Mouse (Mus musculus): ENCODE measurements around the gene G6pdx. TPM values are rescaled to one million over a fixed set of nuclear protein-coding genes. Genes with fewer than 3 reads are reported as not detected.

The G6pdx gene
- polyA plus RNA-seq, 1 experiment from 2014 or later: 54.2 TPM

DNA sequence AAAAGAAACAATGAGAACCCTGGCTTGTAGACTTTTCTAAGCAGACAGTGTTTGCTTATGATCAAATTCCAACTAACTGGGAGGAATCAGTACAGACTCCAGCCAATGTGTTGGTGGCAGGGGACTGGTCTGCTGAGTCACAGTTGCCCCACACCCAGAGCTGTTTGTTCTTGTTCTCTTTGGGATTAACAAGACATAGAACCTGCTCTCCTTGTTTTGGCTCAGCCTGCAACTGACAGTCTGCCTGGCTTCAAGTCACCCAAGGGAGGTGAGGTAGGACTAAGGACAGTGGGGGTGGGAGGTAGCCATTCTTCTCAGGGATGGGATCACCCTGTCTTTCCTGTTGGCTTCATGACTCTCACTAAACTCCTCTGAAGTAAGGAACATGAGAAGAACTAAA, 4.6 kb downstream of the G6pdx start:
- H3K9ac ChIP-seq (replicated peaks; ENCODE audit: low read length): no peak overlapping the region
- H3K27me3 ChIP-seq (ENCODE audit: control insufficient read depth, insufficient read depth, low read length): no peaks in the 10 kb centered on the region
- ATAC-seq (replicated peaks; ENCODE audit: insufficient number of reproducible peaks, low FRiP score, low TSS enrichment, low read depth): no peak
- H3K9me3 ChIP-seq (replicated peaks; ENCODE audit: control insufficient read depth, low read length): no peaks in the 10 kb centered on the region
- H3K36me3 ChIP-seq (replicated peaks; ENCODE audit: control insufficient read depth, insufficient read depth, low read depth, low read length): no peaks in the 10 kb centered on the region
- H3K4me3 ChIP-seq (ENCODE audit: low read depth, low read length): no peak overlapping the region
- H3K27ac ChIP-seq (replicated peaks; ENCODE audit: low read depth, low read length): no peak overlapping the region
- no peak for DNase-seq (ENCODE audit: low spot score)
- no peaks in the 10 kb centered on the region for H3K4me1 ChIP-seq (ENCODE audit: control insufficient read depth, insufficient read depth, low read length)
- no peak overlapping the region for H3K4me2 ChIP-seq (ENCODE audit: low read depth, low read length)

- no peak overlapping the region for H3K4me2 ChIP-seq (ENCODE audit: low read depth, low read length)
- peak; percentile 39; the same call in 1 of the 2 replicates for ATAC-seq (replicated peaks; ENCODE audit: insufficient number of reproducible peaks, low FRiP score, low TSS enrichment, low read depth)
- no peaks in the 10 kb centered on the region for H3K27me3 ChIP-seq (ENCODE audit: control insufficient read depth, insufficient read depth, low read length)
- H3K27ac ChIP-seq (replicated peaks; ENCODE audit: low read depth, low read length): no peak overlapping the region
- no peaks in the 10 kb centered on the region for H3K4me1 ChIP-seq (ENCODE audit: control insufficient read depth, insufficient read depth, low read length)
- H3K36me3 ChIP-seq (replicated peaks; ENCODE audit: control insufficient read depth, insufficient read depth, low read depth, low read length): no peaks in the 10 kb centered on the region
- DNase-seq (ENCODE audit: low spot score): peak; percentile 79
- no peak overlapping the region for H3K4me3 ChIP-seq (ENCODE audit: low read depth, low read length)
- H3K9ac ChIP-seq (replicated peaks; ENCODE audit: low read length): no peak overlapping the region
- no peaks in the 10 kb centered on the region for H3K9me3 ChIP-seq (replicated peaks; ENCODE audit: control insufficient read depth, low read length)
Observed at GRCm38 (mm10) chrX:74413377-74413776, 15.6 kb downstream of the G6pdx start.

GRCm38 (mm10) chrX:74408340-74408739, 20.7 kb downstream of the G6pdx start:
- H3K4me2 ChIP-seq (ENCODE audit: low read depth, low read length): no peak overlapping the region
- H3K36me3 ChIP-seq (replicated peaks; ENCODE audit: control insufficient read depth, insufficient read depth, low read depth, low read length): no peaks in the 10 kb centered on the region
- DNase-seq (ENCODE audit: low spot score) (no peak), ATAC-seq (replicated peaks; ENCODE audit: insufficient number of reproducible peaks, low FRiP score, low TSS enrichment, low read depth) (no peak)
- H3K4me1 ChIP-seq (ENCODE audit: control insufficient read depth, insufficient read depth, low read length): no peaks in the 10 kb centered on the region
- H3K9ac ChIP-seq (replicated peaks; ENCODE audit: low read length): no peak overlapping the region
- no peaks in the 10 kb centered on the region for H3K27me3 ChIP-seq (ENCODE audit: control insufficient read depth, insufficient read depth, low read length)
- no peak overlapping the region for H3K4me3 ChIP-seq (ENCODE audit: low read depth, low read length)
- WGBS: 41% methylated on average over 2 of the region's 2 CpGs
- no peak overlapping the region for H3K27ac ChIP-seq (replicated peaks; ENCODE audit: low read depth, low read length)
- no peaks in the 10 kb centered on the region for H3K9me3 ChIP-seq (replicated peaks; ENCODE audit: control insufficient read depth, low read length)

GRCm38 (mm10) chrX:74400136-74400535, 28.9 kb downstream of the G6pdx start:
- Histone ChIP-seq H3K36me3 (replicated peaks; ENCODE audit: control insufficient read depth, insufficient read depth, low read depth, low read length) (no peaks in the 10 kb centered on the region), H3K4me3 (ENCODE audit: low read depth, low read length) (no peak overlapping the region), H3K9me3 (replicated peaks; ENCODE audit: control insufficient read depth, low read length) (no peaks in the 10 kb centered on the region), H3K27ac (replicated peaks; ENCODE audit: low read depth, low read length) (no peak overlapping the region), H3K4me1 (ENCODE audit: control insufficient read depth, insufficient read depth, low read length) (no peaks in the 10 kb centered on the region), H3K9ac (replicated peaks; ENCODE audit: low read length) (no peak overlapping the region), H3K27me3 (ENCODE audit: control insufficient read depth, insufficient read depth, low read length) (no peaks in the 10 kb centered on the region), H3K4me2 (ENCODE audit: low read depth, low read length) (no peak overlapping the region)
- WGBS: 93% methylated on average over 3 of the region's 3 CpGs
- ATAC-seq (replicated peaks; ENCODE audit: insufficient number of reproducible peaks, low FRiP score, low TSS enrichment, low read depth): no peak
- DNase-seq (ENCODE audit: low spot score): no peak

DNA sequence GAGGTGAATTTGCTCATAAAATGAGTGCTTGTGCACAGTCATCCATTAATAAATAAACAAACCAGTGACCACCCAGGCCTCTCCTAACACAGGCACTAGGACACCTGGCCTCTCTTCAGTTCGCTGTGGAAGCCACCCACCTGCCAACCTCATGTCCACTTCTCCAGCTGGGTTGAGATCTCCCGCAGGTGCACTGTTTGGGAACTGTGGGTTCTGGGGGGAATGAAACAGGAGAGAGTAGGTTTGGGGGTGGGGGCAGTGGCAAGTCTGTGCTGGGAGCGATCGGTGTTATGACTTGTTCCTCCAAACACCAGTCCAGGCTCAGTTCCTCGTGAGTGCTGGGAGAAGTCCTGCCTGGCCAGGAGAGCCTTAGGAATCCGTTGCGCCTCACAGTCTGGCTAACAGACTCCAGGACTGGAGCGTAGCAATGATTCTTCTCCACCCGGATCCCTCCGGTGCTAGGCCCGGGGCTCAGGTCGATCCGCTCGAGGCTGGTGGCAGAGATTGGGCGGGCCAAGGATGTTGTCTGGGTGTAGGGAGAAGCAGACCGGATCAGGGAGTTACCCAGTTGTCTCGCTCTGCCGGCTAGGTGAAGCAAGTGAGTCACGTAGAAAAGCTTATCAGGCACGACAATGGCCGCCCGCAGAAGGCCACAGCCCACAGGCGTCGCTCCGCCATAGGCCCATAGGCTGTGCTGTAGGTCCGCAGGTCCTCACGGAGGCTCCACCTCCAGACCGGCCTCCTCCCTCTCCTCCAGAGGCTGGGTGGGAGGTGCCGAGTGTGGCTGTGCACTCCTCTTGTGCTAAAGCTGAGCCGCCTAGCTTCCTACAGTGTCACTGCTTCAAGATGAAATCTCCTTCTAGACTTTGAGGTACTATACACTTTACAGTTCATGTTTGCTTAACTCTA, 36.2 kb downstream of the G6pdx start, which contains the start of the genes Fam3a and Ikbkg:
Gene Fam3a (minus strand): TSS at position 738 of the 909 bp plus-strand sequence.
Gene Ikbkg (plus strand): TSS at position 756 of the 909 bp plus-strand sequence.
- WGBS: 17% methylated on average over 28 of the region's 30 CpGs
- H3K4me1 ChIP-seq (ENCODE audit: control insufficient read depth, insufficient read depth, low read length): no peaks in the 10 kb centered on the region
- ATAC-seq (replicated peaks; ENCODE audit: insufficient number of reproducible peaks, low FRiP score, low TSS enrichment, low read depth) (peak; percentile 99), DNase-seq (ENCODE audit: low spot score) (peak; percentile 86)
- H3K4me3 ChIP-seq (ENCODE audit: low read depth, low read length): peak within 1 kb of the TSS; percentile 48
- no peaks in the 10 kb centered on the region for H3K27me3 ChIP-seq (ENCODE audit: control insufficient read depth, insufficient read depth, low read length)
- H3K4me2 ChIP-seq (ENCODE audit: low read depth, low read length): peak within 1 kb of the TSS; percentile 61
- peak within 1 kb of the TSS; percentile 84 for H3K9ac ChIP-seq (replicated peaks; ENCODE audit: low read length)
- H3K36me3 ChIP-seq (replicated peaks; ENCODE audit: control insufficient read depth, insufficient read depth, low read depth, low read length): no peaks in the 10 kb centered on the region
- no peak within 1 kb of the TSS; the same call in 1 of the 2 replicates for H3K27ac ChIP-seq (replicated peaks; ENCODE audit: low read depth, low read length)
- H3K9me3 ChIP-seq (replicated peaks; ENCODE audit: control insufficient read depth, low read length): no peaks in the 10 kb centered on the region

DNA sequence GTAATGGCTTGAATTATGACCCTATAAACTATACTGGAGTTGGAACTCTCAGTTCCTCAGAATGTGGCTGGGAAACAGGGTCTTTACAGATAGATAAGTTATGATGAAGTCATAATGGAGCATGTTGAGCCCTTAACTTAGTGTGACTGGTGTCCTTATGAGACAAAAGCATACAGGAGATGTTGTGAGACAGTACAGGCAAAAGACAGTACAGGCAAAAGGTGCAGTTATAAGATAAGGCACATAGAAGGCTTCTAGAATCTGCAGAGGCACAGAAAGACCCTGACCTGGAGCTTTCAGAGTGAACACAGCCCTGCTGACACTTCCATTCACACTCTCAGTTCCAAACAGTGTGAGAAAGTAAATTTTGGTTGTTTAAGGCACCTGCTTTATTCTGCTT, 40.8 kb downstream of the G6pdx start:
- no peaks in the 10 kb centered on the region for H3K4me1 ChIP-seq (ENCODE audit: control insufficient read depth, insufficient read depth, low read length)
- no peak overlapping the region for H3K27ac ChIP-seq (replicated peaks; ENCODE audit: low read depth, low read length)
- H3K4me3 ChIP-seq (ENCODE audit: low read depth, low read length): no peak overlapping the region
- H3K9ac ChIP-seq (replicated peaks; ENCODE audit: low read length): no peak overlapping the region
- H3K9me3 ChIP-seq (replicated peaks; ENCODE audit: control insufficient read depth, low read length): no peaks in the 10 kb centered on the region
- ATAC-seq (replicated peaks; ENCODE audit: insufficient number of reproducible peaks, low FRiP score, low TSS enrichment, low read depth) (no peak), DNase-seq (ENCODE audit: low spot score) (no peak)
- no peaks in the 10 kb centered on the region for H3K36me3 ChIP-seq (replicated peaks; ENCODE audit: control insufficient read depth, insufficient read depth, low read depth, low read length)
- H3K27me3 ChIP-seq (ENCODE audit: control insufficient read depth, insufficient read depth, low read length): no peaks in the 10 kb centered on the region
- H3K4me2 ChIP-seq (ENCODE audit: low read depth, low read length): no peak overlapping the region

DNA sequence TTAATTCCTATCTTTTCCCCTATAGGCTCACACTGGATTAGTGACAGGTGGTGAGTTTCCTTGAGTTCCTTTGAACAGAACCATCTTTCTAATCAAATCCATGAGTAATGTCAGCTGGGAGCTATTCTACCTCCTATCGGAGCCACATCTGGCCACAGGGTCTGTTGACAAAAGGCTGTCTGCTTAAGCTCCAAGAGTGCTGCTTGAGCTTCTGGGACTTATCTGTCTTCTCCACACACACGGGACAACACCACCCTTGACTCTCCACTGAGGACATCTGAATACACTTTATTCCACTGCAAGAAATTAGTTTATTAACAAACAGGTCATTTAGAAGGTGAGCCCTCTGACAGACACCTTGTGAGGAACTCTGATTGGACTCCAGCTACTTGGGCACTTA, 44.5 kb downstream of the G6pdx start:
- 60% methylated on average over 2 of the region's 2 CpGs for WGBS

GRCm38 (mm10) chrX:74372888-74373549, 56.0 kb downstream of the G6pdx start, which contains the start of the genes Ubl4a and Slc10a3:
Ubl4a (minus strand) TSS chrX:74373218.
Slc10a3 (minus strand) TSS chrX:74373349.
- Histone ChIP-seq H3K4me2 (ENCODE audit: low read depth, low read length) (peak within 1 kb of the TSS; percentile 43), H3K9me3 (replicated peaks; ENCODE audit: control insufficient read depth, low read length) (no peaks in the 10 kb centered on the region), H3K27ac (replicated peaks; ENCODE audit: low read depth, low read length) (no peak within 1 kb of the TSS), H3K4me1 (ENCODE audit: control insufficient read depth, insufficient read depth, low read length) (no peaks in the 10 kb centered on the region), H3K9ac (replicated peaks; ENCODE audit: low read length) (peak within 1 kb of the TSS; percentile 33), H3K4me3 (ENCODE audit: low read depth, low read length) (peak within 1 kb of the TSS; percentile 35), H3K27me3 (ENCODE audit: control insufficient read depth, insufficient read depth, low read length) (no peaks in the 10 kb centered on the region), H3K36me3 (replicated peaks; ENCODE audit: control insufficient read depth, insufficient read depth, low read depth, low read length) (no peaks in the 10 kb centered on the region)
- DNase-seq (ENCODE audit: low spot score): peak; percentile 91
- 21% methylated on average over 32 of the region's 32 CpGs for WGBS
- peak; percentile 88 for ATAC-seq (replicated peaks; ENCODE audit: insufficient number of reproducible peaks, low FRiP score, low TSS enrichment, low read depth)

More for the DNA sequence above, 44.5 kb downstream of the G6pdx start:
- DNase-seq (ENCODE audit: low spot score): peak; percentile 9
- no peaks in the 10 kb centered on the region for H3K36me3 ChIP-seq (replicated peaks; ENCODE audit: control insufficient read depth, insufficient read depth, low read depth, low read length)
- H3K4me1 ChIP-seq (ENCODE audit: control insufficient read depth, insufficient read depth, low read length): no peaks in the 10 kb centered on the region
- H3K4me2 ChIP-seq (ENCODE audit: low read depth, low read length): no peak overlapping the region
- no peak overlapping the region for H3K27ac ChIP-seq (replicated peaks; ENCODE audit: low read depth, low read length)
- no peak overlapping the region for H3K4me3 ChIP-seq (ENCODE audit: low read depth, low read length)
- H3K27me3 ChIP-seq (ENCODE audit: control insufficient read depth, insufficient read depth, low read length): no peaks in the 10 kb centered on the region
- no peaks in the 10 kb centered on the region for H3K9me3 ChIP-seq (replicated peaks; ENCODE audit: control insufficient read depth, low read length)
- no peak overlapping the region for H3K9ac ChIP-seq (replicated peaks; ENCODE audit: low read length)
- no peak for ATAC-seq (replicated peaks; ENCODE audit: insufficient number of reproducible peaks, low FRiP score, low TSS enrichment, low read depth)
